Mouse (Mus musculus) embryo, embryonic 10 days (tissue): ENCODE results near the gene Pten.
"Not testable (repeated sequence)": the region's sequence is repeated elsewhere in the genome, so short reads cannot be mapped to it uniquely, and the experiment has no call there.

ENCODE experiments used
- DNase-seq: peaks from one replicate; pipeline ENCODE4 v3.0.0-alpha.2; 2015; ENCODE audit warnings: low spot score

Gene Pten

DNA sequence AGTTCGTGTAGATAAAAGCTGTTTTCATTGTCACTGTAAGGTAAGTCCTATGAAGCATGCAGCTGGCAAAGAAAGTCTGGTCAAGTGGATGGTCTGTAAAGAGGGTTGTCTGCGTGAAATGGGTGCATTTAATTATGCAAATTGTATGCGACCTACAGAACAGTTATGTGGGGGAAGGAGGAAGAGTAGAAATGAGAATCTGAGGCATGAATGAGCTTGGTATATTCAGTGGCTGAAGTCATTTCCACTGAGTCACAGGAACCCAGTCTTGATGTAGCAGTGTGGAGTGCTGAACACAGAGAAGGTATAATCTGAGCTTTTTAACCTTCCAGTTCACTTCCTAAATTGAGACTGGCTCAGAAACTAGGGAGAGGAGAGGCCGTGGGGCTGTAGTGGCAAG is 61.5 kb downstream of the Pten start:
- DNase-seq, result no peak

DNA sequence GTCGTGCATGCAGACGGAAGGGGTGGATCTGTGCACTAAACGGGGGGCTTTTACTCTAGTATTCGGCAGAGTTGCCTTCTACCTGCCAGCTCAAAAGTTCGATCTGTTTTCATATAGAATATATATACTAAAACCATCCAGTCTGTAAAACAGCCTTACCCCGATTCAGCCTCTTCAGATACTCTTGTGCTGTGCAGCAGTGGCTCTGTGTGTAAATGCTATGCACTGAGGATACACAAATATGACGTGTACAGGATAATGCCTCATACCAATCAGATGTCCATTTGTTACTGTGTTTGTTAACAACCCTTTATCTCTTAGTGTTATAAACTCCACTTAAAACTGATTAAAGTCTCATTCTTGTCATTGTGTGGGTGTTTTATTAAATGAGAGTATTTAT is 65.7 kb downstream of the Pten start:
- not testable (repeated sequence) for DNase-seq

DNA sequence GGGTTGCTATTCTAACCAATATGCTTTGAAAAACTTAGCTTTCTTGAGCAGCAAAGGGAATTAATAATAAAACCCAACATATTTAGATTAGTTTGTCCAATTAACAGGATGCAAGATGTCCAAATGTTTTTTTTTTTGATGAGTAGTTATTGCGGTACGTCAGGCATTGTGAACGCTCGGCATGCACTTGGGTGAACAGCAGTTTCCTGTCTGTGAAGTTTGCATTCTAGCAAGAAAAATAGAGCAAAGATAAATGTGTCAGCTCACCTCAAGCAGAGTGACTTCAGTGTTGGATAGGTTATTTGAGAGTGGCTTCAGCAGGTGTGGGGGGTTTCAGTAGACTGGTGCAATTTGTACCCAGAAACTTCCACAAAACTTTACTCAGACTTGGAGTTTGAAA is 69.3 kb downstream of the Pten start:
- no peak for DNase-seq

DNA sequence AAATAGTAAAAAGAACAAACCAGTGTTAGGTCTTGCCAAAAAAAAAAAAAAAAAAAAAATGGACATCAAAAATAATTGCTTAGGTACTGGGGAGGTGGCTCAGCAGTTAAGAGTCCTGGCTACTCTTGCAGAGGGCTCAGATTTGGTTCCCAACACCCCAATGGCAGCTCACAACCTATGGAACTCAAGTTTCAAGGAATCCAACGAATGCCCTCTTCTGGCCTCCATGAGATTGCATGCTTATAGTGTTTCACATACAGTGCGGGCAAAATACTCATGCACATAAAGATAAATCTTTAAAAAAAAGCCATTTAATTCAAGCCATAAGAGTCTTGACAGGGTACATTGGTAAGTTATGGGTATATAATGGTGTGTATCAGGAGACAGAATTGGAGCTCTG is 72.6 kb downstream of the Pten start:
- no peak for DNase-seq

DNA sequence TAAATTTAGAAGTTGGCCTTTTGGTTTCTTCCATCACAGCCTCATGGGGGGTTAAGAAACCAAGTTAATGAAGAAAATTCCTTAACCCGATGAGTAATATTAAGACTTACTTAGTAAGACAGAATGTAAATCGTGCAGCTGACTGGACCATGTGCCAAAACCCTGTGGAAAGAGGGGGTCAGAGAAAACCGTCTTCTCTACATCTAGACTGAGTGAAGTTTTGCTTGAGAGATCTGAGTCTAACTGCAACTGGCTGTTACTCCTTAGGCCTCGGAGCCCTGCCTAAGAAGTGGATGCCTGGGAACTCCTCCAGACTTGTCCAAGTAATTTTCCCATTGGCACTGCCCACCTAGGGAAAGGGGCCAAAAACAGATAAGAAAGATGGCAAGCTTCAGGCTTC is 74.0 kb downstream of the Pten start:
- no peak for DNase-seq

DNA sequence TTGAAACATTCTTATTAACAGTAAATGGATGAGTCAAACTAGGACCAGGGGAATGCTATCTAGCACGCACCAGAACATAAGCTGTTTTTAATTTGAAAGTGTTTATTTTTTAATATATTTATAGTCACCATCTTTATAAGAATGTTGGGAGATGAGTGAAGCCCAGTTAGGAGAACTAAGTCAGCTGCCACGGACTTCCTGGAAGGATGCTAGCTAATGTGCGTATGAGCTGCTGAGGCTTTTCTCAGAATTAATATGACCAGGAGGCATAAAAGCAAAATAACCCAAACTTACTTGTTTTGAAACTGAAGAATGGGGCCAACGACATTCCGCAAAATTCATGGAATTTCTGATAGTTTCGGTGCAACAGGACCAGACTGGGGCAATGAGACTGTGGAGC is 83.2 kb downstream of the Pten start:
- DNase-seq, result no peak

DNA sequence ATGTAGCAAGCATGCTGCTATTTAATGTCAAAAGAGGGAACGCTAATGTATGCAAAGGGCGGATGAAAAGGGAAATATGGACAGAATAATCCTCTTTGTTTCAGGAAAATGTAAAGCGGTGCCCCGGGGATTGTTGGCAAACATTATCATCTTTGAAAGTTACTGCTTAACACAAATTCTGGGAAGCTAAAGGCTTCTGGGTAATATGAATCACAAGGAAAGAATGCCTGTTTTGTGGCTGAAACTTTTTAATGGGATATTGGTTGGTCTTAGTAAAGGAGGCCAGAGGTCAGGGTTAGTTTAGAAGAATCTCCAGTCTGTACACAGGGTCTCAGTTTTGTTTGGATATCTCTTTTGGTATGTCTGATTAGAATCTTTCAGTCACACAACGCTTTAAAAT is 87.2 kb downstream of the Pten start:
- DNase-seq, result no peak

DNA sequence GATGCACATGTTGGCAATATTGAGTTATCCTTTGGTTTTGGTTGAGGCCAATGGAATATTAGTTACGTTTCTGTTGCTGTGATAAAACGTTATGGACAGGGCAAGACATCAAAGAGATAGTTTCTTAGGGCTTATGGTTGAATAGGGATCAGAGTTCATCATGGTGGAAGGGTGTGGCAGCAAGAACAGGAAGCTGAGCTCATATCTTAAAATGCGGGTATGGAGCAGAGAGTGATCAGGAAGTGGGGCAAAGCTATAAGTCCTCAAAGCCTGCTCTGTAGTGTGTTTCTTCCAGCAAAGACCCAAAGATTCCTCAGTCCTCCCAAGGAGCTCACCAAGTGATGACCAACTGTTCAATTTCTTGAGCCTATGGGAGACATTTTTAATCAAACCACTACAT is 90.7 kb downstream of the Pten start:
- DNase-seq, result no peak

DNA sequence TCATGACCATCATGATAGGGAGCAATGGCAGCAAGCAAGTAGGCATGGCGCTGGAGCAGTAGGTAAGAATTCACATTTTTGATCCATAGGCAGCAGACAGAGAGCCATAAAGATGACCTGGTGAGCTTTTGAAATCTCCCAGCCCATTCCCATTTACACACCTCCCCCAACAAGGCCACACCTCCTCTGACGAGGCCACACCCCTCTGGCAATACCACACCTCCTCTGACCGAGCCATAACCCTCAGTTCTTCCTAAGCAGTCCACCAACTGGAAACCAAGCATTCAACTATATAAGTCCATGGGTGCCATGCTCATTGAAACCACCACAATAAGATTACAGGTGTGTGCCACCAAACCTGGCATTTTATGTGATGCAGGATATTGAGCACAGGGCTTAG is 95.0 kb downstream of the Pten start:
- DNase-seq, result no peak

DNA sequence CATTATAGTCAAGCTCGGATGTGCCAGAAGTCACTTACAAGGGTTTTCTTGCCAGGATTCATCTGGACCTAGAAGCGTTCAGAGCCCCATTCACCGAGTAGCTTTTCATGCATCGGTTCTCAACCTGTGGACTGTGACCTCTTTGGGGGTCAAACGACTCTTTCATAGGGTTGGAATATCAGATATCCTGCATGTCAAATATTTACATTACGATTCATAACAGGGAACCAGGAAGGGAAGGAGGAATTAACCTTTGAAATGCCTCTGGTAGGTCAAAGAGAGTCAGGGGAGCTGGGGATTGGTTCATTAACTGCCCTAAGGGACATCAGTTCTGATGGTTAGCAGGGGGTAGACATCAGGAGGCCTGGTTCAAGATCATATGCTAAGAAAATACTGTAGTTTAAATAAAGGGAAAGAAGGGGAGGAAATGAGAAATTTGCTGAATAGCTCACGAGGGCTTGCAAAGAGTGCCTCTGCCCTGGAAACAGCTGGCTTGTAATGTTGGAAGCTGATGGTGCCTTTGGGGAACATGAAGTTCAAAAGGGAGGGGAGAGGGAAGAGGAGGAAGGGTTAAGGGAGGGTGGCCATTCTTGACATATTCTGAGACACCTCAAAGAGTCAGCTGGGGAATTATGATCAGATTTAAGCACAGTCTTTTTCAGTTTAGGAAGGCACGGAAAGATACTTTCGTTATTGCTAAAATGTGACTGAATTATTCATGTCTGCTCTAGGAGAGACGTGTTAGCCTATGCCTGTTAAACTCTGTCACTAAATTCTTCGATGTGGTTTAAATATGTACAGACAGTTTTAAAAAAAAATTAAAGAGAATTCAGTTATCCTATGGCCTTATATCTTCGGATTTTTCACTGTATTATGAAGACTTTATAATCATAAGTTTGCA is 104.6 kb downstream of the Pten start:
- DNase-seq, result no peak

DNA sequence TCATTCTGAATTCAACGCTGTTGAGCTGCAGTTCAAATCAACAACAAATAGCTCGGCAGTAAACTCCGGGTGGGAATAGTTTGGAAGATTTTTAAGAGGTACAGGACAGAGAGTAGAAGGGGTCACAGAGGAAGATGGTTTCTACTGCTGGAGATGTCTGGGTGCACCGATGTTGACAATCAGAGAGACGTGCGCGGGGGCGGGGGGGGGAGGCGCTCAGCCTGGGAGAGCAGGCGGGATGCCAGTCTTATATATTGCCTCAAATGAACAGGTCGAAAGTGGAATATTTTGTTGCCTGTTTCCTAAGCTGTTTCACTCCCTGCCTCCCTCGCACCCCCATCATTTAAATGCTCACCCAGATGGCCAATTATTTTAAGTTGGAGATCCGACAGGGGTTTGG is 109.5 kb downstream of the Pten start:
- no peak for DNase-seq

DNA sequence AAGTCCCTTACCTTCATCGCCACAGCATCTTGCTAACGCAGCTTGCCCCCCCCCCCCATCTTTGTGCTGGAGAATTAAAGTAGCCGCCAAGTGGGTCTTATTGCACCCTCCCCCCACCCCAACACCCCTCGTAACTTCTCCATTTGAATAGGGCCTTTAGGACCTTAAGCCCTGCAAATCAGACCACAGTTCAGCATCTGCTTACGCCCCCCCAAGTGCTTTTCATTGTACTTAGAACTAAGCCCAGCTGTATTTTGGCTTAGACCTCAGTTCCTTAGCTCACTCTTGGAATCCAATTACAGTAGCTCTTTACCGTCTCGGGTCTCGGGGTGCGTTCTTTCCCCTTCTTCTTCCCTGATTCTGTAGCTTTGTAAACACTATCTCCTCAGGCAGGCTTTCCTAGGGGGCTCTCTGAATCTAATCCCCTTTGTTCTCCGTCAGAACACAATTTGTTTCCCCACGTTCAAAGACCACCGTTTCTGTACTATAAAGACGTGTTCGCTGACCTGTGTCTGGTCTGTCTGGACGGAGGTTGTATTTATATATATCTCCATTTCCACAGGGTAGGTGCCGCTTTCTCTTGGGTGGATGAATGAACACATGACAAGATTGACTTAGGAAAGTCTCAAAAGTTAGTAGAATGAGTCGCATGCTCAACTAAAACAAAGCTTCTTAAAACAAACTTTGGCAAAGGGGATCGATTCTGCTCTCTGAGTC is 110.0 kb downstream of the Pten start:
- DNase-seq, result peak; percentile 29

DNA sequence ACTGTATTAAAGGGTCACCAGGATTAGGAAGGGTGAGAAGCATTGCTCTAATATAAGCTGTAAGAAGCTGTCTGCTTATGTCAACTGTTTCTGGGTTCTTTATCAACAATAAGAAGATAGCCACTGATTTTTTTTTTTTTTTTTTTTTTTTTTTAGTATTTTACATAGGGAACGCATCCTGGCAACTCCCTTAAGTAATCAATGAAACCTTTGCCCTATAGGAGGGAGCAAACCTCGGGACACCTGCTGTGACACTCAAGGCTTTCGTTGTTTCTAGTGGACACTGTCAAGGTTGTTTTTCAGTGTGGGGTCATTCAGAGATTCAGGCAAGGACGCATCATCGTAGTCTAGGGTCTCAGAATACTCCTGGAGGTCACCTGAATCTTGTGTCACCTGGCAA is 111.3 kb downstream of the Pten start:
- DNase-seq, result no peak

DNA sequence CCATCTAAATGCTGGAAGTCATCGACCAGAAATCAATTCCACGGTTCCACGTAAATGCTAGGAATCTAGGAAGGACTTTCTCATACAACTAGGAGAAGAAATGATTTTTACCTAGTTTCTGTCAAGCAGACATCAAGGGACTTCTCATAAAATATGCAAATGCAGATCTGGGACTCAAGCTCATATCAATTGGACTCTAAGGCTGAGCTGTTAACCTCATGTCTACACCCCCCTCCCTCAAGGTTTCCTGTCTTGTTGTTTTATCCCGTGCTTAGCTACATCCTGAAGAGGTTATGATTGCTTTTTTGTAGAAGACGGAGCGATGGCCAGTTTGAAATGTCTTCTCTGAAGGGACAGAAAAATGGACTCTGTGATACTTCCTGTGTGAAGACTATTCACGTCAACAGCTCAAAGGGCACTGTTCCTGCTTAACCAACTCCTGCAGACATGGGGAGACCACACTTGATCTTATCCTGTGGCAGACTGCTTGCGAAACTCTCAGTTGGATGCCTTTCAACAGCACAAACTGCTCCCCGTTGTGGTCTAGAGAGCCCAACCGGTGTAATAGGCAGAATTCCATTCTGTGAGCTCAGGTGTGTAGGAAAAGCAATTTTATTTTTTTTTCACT is 111.9 kb downstream of the Pten start:
- DNase-seq, result no peak

DNA sequence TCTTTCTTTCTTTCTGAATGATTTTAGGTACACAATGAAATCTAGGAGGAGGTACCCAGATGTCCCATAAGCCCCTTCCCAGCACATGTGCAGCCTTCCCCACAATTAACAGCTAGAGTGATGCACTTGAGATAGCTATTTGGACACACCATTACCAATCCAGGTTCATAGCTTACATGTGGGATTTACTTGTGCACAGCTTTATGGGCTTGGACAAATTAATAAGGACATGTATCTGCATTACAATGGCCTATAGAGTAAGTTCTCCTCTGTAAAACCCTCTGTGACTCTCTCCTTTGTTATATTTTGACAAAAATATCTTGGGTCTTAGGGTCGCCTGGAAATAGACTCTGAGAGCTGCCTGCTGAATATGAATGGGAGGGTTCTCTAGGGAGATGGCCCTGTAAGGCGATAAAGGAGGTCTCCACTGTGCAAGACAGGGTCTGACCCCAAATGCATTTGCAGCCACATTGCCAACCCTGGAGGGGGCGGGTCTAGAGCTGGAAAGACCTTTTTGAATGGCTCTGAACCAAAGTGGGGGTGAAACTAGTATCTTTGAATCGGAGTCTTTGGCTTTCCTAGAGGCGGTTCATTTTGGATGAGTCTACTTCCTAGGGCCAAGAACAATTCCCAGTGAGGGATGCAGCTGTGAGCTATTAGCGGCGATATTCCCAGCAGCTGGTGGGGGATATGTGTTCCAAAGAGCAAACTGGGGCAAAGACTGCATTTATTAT is 116.8 kb downstream of the Pten start:
- no peak for DNase-seq
